Mouse (Mus musculus) hematopoietic stem cell, adult 5-6 weeks (primary cell): ENCODE measurements at regions not wholly inside any gene's neighbourhood (a gene's known extent, or its start where the extent isn't known, plus 50 kb on each side); places are given as distances from the start of the nearest gene placed in this dataset.
"Not testable (repeated sequence)": the region's sequence is repeated elsewhere in the genome, so short reads cannot be mapped to it uniquely, and the experiment has no call there.

Experiments
- ATAC-seq, 2 experiments: fragments of 125-278 bp in 1 of 2; replicated peaks in 1 of 2; 2 replicates each; pipeline ENCODE4 v1.8.0; 2016 to 2017; ENCODE audit warnings: inconsistent platforms in 2 of 2, mild to moderate bottlenecking in 2 of 2, moderate number of reproducible peaks in 2 of 2, low read depth in 1 of 2, moderate TSS enrichment in 1 of 2; ENCODE audit not compliant: low FRiP score in 2 of 2, poor library complexity in 2 of 2, severe bottlenecking in 2 of 2, insufficient read depth in 1 of 2, low TSS enrichment in 1 of 2

DNA sequence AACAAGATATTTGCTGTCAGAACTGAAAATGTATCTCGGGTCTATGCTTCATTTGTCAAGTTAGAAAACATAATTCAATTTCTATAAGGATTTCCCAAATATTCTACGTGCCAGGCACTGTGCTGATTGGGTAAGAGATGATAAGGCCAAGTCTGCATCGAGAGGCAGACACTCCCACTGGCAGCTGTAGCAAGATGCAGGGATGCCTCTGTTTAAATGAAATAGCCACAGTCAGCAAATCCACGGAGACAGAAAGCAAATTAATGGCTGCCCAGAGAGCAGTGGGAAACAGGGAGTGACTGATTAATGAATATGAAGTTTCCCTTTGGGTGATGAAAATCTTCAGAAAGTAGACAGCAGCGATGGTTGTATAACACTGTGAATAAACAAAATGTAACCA is 71.6 kb upstream of the Gm12728 start:
- no peak for ATAC-seq

DNA sequence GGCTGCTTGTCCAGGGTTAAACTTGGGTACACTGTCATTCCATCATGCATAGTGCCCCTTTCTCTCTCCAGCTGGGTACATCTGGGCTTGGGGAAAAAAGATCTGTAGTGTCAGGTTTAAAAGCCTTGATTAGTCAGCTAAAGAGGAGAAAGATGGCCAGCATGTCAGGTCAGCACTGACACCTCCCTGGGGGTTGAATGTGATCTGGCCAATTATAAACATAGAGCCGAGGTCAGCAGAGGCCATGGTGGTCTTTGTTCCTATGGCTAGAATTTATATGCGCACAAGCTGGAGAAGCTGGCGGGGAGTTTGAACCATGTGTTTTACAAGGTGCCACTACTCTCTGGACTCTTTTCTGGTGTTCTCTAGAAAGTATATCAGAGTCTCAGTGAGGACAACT is 61.0 kb upstream of the Gm12728 start:
- no peak for ATAC-seq

DNA sequence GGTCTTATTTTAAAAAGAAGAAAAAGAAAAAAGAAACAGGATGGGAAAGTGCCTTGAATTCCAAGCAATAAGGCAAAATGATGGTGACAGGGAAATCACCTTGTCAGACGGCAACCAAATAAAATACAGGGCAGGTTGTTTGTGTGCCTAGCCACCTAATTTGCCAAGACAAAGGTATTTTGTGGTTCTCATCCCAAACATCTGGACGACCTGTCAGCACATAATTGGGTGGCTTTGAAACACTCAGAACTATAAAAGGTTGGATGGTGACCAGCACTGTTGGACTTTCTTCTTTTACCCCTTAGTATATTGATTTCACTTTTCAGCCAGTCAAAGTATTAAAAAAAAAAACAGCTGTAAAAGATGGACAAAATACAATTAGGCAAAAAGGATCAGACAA is 58.8 kb upstream of the Gm12728 start:
- no peak for ATAC-seq

DNA sequence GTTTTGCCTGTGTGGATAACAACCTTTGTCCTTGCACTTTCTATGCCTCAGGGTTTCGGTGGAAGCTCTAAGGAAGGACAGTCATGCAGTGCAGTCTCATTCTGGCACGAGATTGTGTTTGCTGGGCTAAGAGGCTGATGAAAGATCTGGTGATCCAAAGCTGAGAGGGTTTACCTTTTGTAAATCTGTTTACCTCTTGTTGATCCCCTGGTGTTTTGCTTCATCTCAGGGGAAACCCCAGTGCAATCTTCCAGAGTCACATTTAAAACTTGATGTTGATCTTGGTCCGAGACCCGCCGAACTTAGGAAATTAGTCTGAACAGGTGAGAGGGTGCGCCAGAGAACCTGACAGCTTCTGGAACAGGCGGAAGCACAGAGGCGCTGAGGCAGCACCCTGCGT is 54.6 kb upstream of the Gm12728 start:
- not testable (repeated sequence) for ATAC-seq
